Mouse (Mus musculus) retina, postnatal 1 day (tissue): ENCODE results near the gene Dnajc22.
"Not testable (repeated sequence)": the region's sequence is repeated elsewhere in the genome, so short reads cannot be mapped to it uniquely, and the experiment has no call there.

Experiments used
- DNase-seq: peaks from one replicate; pipeline ENCODE4 v3.0.0-alpha.2; 2012

Dnajc22 gene

GRCm38 (mm10) chr15:99092870-99093269, at the start of gene Dnajc22:
Dnajc22 (plus strand) TSS chr15:99093170.
- DNase-seq = no peak

- DNase-seq = peak; percentile 49
Observed at GRCm38 (mm10) chr15:99044854-99045253, 48.1 kb upstream of the Dnajc22 start.

GRCm38 (mm10) chr15:99045734-99046133, 47.2 kb upstream of the Dnajc22 start:
- not testable (repeated sequence) for DNase-seq

- DNase-seq = peak; percentile 82
Observed at GRCm38 (mm10) chr15:99049473-99050253, 43.3 kb upstream of the Dnajc22 start.

DNA sequence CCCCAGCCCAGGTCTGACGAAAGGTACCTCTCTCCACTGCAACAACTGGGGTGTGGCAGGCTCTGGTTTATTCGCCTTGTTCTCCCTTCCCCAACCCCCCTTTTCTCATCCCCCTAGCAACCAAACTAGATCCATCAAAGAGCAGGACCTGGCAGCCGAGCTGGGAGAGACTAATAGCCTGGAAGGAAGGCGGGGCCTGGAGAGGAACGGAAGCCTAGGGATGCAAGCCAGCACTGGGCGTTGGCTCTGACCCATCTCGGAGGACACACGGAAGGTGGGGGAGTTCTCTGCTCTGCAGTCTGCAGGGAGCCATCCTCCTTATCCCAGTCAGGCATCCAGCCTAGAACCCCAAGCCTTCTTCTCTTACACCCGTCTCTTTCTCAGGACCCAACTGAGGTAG, 39.6 kb upstream of the Dnajc22 start:
- DNase-seq = peak; percentile 38

- DNase-seq = peak; percentile 35
Observed at GRCm38 (mm10) chr15:99055040-99055439, 37.9 kb upstream of the Dnajc22 start, which contains the start of gene Prph. Prph (plus strand) TSS chr15:99055174.

GRCm38 (mm10) chr15:99055511-99055961, 37.4 kb upstream of the Dnajc22 start:
- DNase-seq = peak; percentile 58

- DNase-seq = peak; percentile 52
Observed at GRCm38 (mm10) chr15:99056332-99056731, 36.6 kb upstream of the Dnajc22 start.

DNA sequence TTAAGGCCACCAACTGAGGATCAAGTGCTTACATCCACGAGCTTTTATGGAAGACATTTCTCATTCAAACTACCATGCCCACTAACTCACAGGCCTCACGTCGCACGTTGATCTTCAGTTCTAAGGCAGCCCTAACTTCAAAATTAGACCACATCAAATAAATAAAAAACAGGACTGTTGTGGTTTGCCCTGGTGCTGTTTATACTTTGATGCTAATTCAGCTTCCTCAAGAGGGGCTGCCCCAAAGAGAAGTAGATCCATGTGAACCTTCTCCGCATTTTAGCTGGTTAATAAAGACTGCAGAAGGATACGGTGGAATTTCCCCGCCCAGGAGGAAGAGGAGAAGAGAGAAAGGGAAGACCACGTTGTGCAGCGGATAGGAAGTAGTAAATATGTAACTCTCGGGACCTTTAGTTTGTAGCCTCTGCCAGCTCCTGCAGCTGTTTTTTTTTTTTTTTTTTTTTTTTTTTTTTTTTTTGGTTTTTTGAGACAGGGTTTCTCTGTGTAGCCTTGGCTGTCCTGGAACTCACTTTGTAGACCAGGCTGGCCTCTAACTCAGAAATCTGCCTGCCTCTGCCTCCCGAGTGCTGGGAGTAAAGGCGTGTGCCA, 27.3 kb upstream of the Dnajc22 start:
- no peak for DNase-seq

GRCm38 (mm10) chr15:99071988-99072387, 21.0 kb upstream of the Dnajc22 start:
- no peak for DNase-seq

DNA sequence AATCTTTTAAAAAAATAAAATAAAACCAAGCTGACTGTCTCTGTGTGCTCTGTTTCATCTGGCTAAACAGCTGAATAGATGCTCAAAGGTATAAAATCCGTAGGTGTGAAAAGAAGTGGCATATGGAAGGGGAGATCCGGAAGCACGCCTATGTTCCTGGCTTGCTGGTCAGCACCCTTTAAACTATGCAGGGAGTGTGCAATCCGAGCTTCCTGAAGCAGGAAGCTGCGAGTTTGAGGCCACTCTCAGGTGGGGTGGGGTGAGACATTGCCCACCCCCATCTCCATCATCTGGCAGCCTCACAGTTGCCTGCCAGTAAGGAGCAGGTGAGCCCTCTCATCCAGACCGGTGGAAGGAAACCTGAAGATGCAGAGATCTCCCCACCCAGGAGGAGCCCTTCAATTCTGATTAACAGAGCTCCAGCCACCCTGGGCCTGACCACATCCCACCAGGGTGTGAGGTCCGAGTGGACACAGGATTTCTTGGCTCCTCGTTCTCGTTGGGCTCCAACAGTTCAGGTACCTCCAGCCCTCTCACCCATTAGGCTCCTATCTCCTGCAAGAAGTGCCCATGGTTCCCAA, 18.9 kb upstream of the Dnajc22 start, which contains the start of gene Troap:
TSS of gene Troap (plus strand) at position 557 of the 581 bp plus-strand sequence.
- DNase-seq = no peak

DNA sequence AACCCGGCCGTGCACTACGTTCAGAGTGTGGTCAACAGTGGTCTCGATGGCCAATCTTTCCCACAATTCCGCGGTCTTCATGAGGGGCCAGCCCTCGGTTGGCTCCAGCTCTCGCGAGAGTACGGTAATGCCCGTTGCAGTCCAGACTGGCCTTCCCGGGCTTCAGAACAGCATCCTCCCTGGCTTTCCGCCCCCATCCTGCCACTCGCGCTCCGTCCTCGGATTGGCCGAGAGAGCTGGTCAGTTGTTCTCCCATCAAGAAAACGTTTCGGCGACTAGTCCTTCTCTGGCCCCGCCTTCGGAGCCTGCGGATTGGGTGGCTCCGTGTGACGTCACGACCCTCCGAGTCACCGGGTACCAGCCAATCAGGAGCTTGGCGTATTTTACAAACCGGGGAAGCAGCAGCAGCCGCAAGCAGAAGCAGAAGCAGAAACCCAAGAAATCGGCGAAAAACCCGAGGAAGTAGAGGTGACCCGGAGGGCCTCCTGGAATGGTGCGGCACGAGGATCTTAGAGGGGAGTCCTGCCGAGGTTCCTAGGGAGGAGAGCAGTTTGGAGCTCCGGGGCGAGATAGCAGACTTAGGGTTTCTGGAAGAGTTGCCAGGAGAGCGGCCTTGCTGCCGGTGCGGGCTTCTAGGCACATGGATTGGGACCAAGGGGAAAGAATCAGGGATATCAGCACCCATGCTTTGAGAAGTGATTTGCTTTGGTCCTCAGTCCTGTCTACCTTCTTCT, 18.2 kb upstream of the Dnajc22 start:
- DNase-seq = peak; percentile 99

- DNase-seq = not testable (repeated sequence)
Observed at GRCm38 (mm10) chr15:99076011-99076410, 17.0 kb upstream of the Dnajc22 start.

DNA sequence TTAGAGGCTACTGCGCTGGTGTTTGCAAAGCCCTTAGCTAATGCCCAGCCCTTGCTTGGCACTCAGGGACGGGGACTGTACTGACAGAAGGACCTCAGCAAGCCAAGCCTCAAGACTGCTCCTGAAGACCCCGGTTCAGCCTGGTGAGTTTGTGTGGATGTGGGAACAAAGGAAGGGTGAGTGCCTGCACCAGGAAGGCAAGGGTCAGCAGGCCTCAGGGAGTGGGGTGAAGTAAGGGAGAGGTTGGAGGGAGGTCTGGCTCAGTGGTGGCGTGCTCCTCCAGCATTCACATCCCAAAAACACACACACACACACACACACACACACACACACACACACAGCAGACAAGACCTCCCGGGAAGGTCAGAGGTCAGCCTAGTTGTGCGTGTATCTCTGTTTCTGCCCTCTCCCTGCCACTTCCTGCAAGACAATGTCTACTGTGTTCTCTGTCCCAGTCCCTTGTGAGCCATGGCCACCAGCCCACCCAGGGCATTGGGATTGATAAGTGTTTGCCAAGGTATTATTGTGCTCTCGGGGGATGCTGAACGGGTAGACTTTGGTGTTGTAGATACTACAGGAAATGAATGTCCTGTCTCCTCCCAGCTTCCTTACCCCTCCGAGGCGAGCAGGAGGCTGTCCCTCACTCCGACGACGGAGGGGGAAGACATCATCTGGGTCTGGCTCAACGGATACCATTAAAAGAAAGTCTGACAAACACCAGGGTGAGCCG, 14.6 kb upstream of the Dnajc22 start:
- DNase-seq = no peak

GRCm38 (mm10) chr15:99079804-99080203, 13.2 kb upstream of the Dnajc22 start:
- no peak for DNase-seq

DNA sequence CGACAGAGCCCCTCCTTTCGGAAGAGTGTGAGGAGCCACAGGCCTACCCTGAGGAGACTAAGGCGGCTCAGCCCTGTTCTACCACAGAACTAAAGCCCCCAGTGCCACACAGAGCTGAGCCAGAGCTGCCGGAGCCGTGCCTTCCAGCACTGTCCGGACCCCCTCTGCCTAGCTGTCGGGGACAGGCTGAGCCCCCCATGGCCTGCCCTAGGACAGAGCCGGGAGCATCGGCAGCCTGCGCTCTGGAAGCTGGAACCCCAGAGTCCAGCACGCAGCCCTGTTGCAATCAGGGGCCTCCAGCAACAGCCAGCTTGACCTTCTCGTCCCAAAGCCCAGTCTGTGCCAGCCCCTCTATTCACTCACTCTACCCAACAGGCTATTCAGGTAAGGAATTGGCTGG, 10.6 kb upstream of the Dnajc22 start:
- DNase-seq = no peak

GRCm38 (mm10) chr15:99082840-99083239, 10.1 kb upstream of the Dnajc22 start:
- no peak for DNase-seq

GRCm38 (mm10) chr15:99083258-99083657, 9.7 kb upstream of the Dnajc22 start:
- peak; percentile 70 for DNase-seq

GRCm38 (mm10) chr15:99083867-99084557, 9.0 kb upstream of the Dnajc22 start:
- DNase-seq = no peak

GRCm38 (mm10) chr15:99084618-99085017, 8.4 kb upstream of the Dnajc22 start:
- no peak for DNase-seq

DNA sequence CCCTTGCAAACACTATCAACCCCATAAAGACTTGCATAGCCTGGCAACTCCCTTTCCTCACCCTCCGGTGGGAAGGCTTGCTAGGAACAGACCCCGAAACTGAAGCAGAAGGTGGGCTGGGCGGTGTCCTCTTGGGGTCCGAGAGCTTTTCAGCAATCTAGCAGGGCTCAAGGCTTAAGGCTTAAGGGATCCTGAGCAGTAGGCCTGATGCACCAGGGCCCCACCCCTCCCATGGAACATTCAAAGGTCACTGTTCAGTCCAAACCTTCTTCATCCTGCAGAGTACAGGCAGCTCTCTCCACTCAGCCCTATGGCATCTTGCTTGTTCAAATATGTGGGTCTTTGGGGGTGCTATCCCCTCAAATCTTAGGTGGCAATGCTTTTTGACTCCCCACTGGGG, 7.0 kb upstream of the Dnajc22 start:
- no peak for DNase-seq
